Mouse (Mus musculus): ENCODE measurements around the gene Elovl2.
A peak's percentile ranks its signal among the peaks of the same experiment; 100 is the strongest.

Gene Elovl2

DNA sequence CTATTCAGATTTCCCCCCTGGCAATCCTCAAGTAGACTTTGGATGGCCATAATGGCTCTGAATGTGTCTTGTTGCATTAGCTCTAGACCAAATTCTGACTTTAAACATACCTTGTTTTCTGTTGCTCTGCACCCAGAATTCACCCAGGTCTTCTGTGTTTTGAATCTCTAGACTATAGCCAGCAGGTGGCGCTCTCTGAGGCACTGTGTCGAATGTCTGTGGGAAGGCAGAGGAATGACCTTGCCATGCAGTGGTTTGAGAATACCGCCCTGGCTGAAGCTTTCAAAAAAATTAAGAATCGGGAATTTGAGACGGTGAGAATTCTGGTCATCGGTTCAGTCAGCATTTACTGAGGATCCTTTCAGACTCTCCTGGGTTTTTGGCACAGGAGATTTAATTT, 85.3 kb downstream of the Elovl2 start:
- peak; percentile 81 for DNase-seq

Data from thymus, postnatal 4 days (tissue).